Mouse (Mus musculus): ENCODE results near the gene Kif26a.

DNA sequence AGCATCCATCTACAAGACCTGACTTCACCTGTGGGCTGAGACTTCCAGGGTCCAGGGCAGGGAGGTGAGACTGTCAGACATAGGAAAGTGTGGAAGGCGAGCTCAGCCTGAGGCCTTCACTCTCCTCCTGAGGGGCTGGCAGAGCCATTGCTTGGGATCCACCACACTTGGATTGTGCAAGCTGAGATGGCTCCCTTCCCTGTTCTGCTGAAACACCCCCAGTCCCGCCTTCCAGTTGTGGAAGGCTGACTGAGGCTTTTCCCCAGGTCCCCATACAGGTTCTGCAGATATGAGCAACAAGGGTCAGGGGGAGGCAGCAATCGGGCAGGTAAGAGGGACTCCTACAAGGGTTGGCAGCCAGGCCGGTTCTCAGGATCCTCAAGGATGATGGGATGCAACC is 17.5 kb upstream of the Kif26a start:
- TF ChIP-seq CTCF (IDR thresholded peaks at IDR 0.05; ENCODE audit: insufficient read depth, low read length) (no peak), POLR2A (IDR thresholded peaks at IDR 0.05; ENCODE audit: borderline replicate concordance, extremely low read depth, low read depth, low read length) (no peak)

All from lung, adult 2 months (tissue).